Mouse (Mus musculus): ENCODE results near the gene Nrde2. TPM values are rescaled to one million over a fixed set of nuclear protein-coding genes. Genes with fewer than 3 reads are reported as not detected.
A peak's percentile ranks its signal among the peaks of the same experiment; 100 is the strongest.

Nrde2 gene
- total and polyA plus RNA-seq, 3 experiments, result 18.9 to 25.6 (median 23.6) TPM

- dilution Hi-C loops (cut with MboI; ENCODE audit: extremely low pct_ligation_motif_present, extremely low pct_unique_long_range_greater_than_20kb, low sequenced_read_pairs) (no loop called here), in situ Hi-C loops (cut with MboI; ENCODE audit: low pct_ligation_motif_present, low pct_unique_long_range_greater_than_20kb, low sequenced_read_pairs) (no loop called here)
- no peaks in the 10 kb centered on the region for H3K9me3 ChIP-seq (replicated peaks; ENCODE audit: low read length)
- TF ChIP-seq POLR2A (IDR thresholded peaks at IDR 0.05; ENCODE audit: low read depth, low read length) (peak; percentile 50), HCFC1 (IDR thresholded peaks at IDR 0.05; ENCODE audit: low read depth, low read length) (0 out of 2 replicates have a peak, but pooled peaks have one; percentile 13), JUND (conservative IDR thresholded peaks at IDR 0.05; ENCODE audit: low read depth, low read length) (no peak), ZC3H11A (IDR thresholded peaks at IDR 0.05; ENCODE audit: low read depth, low read length) (no peak), EP300 (IDR thresholded peaks at IDR 0.05; ENCODE audit: low read length) (no peak), MAZ (IDR thresholded peaks at IDR 0.05; ENCODE audit: low read depth, low read length) (no peak), ELF1 (IDR thresholded peaks at IDR 0.05; ENCODE audit: low read depth, low read length) (0 out of 2 replicates have a peak, but pooled peaks have one; percentile 35), SIN3A (IDR thresholded peaks at IDR 0.05; ENCODE audit: low read length) (no peak), USF2 (conservative IDR thresholded peaks at IDR 0.05; ENCODE audit: low read depth, low read length) (no peak)
- no peak for DNase-seq (ENCODE audit: extremely low read depth)
- H3K4me1 ChIP-seq (ENCODE audit: control insufficient read depth in 1 of 2, insufficient read depth in 2 of 2), result peaks cover 0 to 6% of the 10 kb centered on the region in 2 experiments; a peak in 1 of 4 replicates
- no peaks in the 10 kb centered on the region for H3K36me3 ChIP-seq (replicated peaks in 1 of 2; ENCODE audit: control insufficient read depth in 1 of 2, insufficient read depth in 1 of 2, low read length in 1 of 2)
- H3K4me3 ChIP-seq (replicated peaks in 1 of 3; ENCODE audit: low read depth in 2 of 3, low read length in 2 of 3, poor library complexity in 1 of 3), result no peak overlapping the region
- no peak overlapping the region for H3K27ac ChIP-seq (ENCODE audit: insufficient read depth, low read depth)
- peaks cover 9% of the 10 kb centered on the region for H3K27me3 ChIP-seq (replicated peaks)
- H3K79me2 ChIP-seq (replicated peaks; ENCODE audit: control insufficient read depth, extremely low read depth, insufficient read depth, poor library complexity, severe bottlenecking), result no peaks in the 10 kb centered on the region
- H3K9ac ChIP-seq (ENCODE audit: insufficient read depth, low read depth), result no peak overlapping the region
- H3K4me2 ChIP-seq (ENCODE audit: insufficient read depth, low read depth, poor library complexity, severe bottlenecking), result no peak overlapping the region
Observed at GRCm38 (mm10) chr12:100194181-100194580, 34.7 kb upstream of the Nrde2 start.

- in situ Hi-C loops (cut with MboI; ENCODE audit: low pct_ligation_motif_present, low pct_unique_long_range_greater_than_20kb, low sequenced_read_pairs) (no loop called here), dilution Hi-C loops (cut with MboI; ENCODE audit: extremely low pct_ligation_motif_present, extremely low pct_unique_long_range_greater_than_20kb, low sequenced_read_pairs) (no loop called here)
Observed at GRCm38 (mm10) chr12:100190802-100191201, 31.3 kb upstream of the Nrde2 start.

GRCm38 (mm10) chr12:100187756-100188430 lies 28.4 kb upstream of the Nrde2 start:
- DNase-seq (ENCODE audit: extremely low read depth), result peak; percentile 54
- Histone ChIP-seq H3K4me2 (ENCODE audit: insufficient read depth, low read depth, poor library complexity, severe bottlenecking) (peak overlapping the region; percentile 99), H3K27me3 (replicated peaks) (no peaks in the 10 kb centered on the region), H3K36me3 (replicated peaks in 1 of 2; ENCODE audit: control insufficient read depth in 1 of 2, insufficient read depth in 1 of 2, low read length in 1 of 2) (no peaks in the 10 kb centered on the region), H3K27ac (ENCODE audit: insufficient read depth, low read depth) (peak overlapping the region; percentile 37), H3K4me1 (ENCODE audit: control insufficient read depth in 1 of 2, insufficient read depth in 2 of 2) (peaks cover 0 to 22% of the 10 kb centered on the region in 2 experiments; a peak in 2 of 4 replicates), H3K9ac (ENCODE audit: insufficient read depth, low read depth) (peak overlapping the region; percentile 91), H3K9me3 (replicated peaks; ENCODE audit: low read length) (peaks cover 8% of the 10 kb centered on the region), H3K79me2 (replicated peaks; ENCODE audit: control insufficient read depth, extremely low read depth, insufficient read depth, poor library complexity, severe bottlenecking) (no peaks in the 10 kb centered on the region), H3K4me3 (replicated peaks in 1 of 3; ENCODE audit: low read depth in 2 of 3, low read length in 2 of 3, poor library complexity in 1 of 3) (peak overlapping the region; percentile 46 to 68 (median 68))
- dilution Hi-C loops (cut with MboI; ENCODE audit: extremely low pct_ligation_motif_present, extremely low pct_unique_long_range_greater_than_20kb, low sequenced_read_pairs), result no loop called here
- TF ChIP-seq TCF12 (IDR thresholded peaks at IDR 0.05; ENCODE audit: low read depth, low read length), result peak; percentile 12; the same call in 1 of the 2 replicates
- TF ChIP-seq PAX5 (IDR thresholded peaks at IDR 0.05; ENCODE audit: low read length), result no peak
- no peak for TF ChIP-seq BHLHE40 (IDR thresholded peaks at IDR 0.05; ENCODE audit: low read depth, low read length)
- in situ Hi-C loops (cut with MboI; ENCODE audit: low pct_ligation_motif_present, low pct_unique_long_range_greater_than_20kb, low sequenced_read_pairs), result no loop called here

More at GRCm38 (mm10) chr12:100190802-100191201, 31.3 kb upstream of the Nrde2 start:
- no peak for DNase-seq (ENCODE audit: extremely low read depth)
- Histone ChIP-seq H3K79me2 (replicated peaks; ENCODE audit: control insufficient read depth, extremely low read depth, insufficient read depth, poor library complexity, severe bottlenecking) (no peaks in the 10 kb centered on the region), H3K36me3 (replicated peaks in 1 of 2; ENCODE audit: control insufficient read depth in 1 of 2, insufficient read depth in 1 of 2, low read length in 1 of 2) (no peaks in the 10 kb centered on the region), H3K27ac (ENCODE audit: insufficient read depth, low read depth) (no peak overlapping the region), H3K9ac (ENCODE audit: insufficient read depth, low read depth) (no peak overlapping the region), H3K4me1 (ENCODE audit: control insufficient read depth in 1 of 2, insufficient read depth in 2 of 2) (peaks cover 0 to 8% of the 10 kb centered on the region in 2 experiments; a peak in 2 of 4 replicates), H3K4me2 (ENCODE audit: insufficient read depth, low read depth, poor library complexity, severe bottlenecking) (no peak overlapping the region), H3K9me3 (replicated peaks; ENCODE audit: low read length) (no peaks in the 10 kb centered on the region), H3K27me3 (replicated peaks) (peaks cover 3% of the 10 kb centered on the region), H3K4me3 (replicated peaks in 1 of 3; ENCODE audit: low read depth in 2 of 3, low read length in 2 of 3, poor library complexity in 1 of 3) (no peak overlapping the region)
- TF ChIP-seq GABPA (IDR thresholded peaks at IDR 0.05; ENCODE audit: insufficient replicate concordance, low read depth, low read length), result no peak
- TF ChIP-seq MYC (IDR thresholded peaks at IDR 0.05; ENCODE audit: low read depth, low read length), result no peak
- no peak for TF ChIP-seq JUND (conservative IDR thresholded peaks at IDR 0.05; ENCODE audit: low read depth, low read length)
- TF ChIP-seq TCF12 (IDR thresholded peaks at IDR 0.05; ENCODE audit: low read depth, low read length), result no peak
- no peak for TF ChIP-seq MEF2A (IDR thresholded peaks at IDR 0.05; ENCODE audit: borderline replicate concordance, low read depth, low read length)
- TF ChIP-seq MXI1 (IDR thresholded peaks at IDR 0.05; ENCODE audit: low read depth, low read length), result no peak
- TF ChIP-seq HCFC1 (IDR thresholded peaks at IDR 0.05; ENCODE audit: low read depth, low read length), result no peak
- TF ChIP-seq CHD1 (IDR thresholded peaks at IDR 0.05; ENCODE audit: low read depth, low read length), result no peak
- no peak for TF ChIP-seq IRF4 (IDR thresholded peaks at IDR 0.05; ENCODE audit: low read depth, low read length)
- TF ChIP-seq USF1 (IDR thresholded peaks at IDR 0.05; ENCODE audit: low read depth, low read length), result no peak
